ENCODE assay signal across 7 mouse cellular contexts in the genomic region with DNA sequence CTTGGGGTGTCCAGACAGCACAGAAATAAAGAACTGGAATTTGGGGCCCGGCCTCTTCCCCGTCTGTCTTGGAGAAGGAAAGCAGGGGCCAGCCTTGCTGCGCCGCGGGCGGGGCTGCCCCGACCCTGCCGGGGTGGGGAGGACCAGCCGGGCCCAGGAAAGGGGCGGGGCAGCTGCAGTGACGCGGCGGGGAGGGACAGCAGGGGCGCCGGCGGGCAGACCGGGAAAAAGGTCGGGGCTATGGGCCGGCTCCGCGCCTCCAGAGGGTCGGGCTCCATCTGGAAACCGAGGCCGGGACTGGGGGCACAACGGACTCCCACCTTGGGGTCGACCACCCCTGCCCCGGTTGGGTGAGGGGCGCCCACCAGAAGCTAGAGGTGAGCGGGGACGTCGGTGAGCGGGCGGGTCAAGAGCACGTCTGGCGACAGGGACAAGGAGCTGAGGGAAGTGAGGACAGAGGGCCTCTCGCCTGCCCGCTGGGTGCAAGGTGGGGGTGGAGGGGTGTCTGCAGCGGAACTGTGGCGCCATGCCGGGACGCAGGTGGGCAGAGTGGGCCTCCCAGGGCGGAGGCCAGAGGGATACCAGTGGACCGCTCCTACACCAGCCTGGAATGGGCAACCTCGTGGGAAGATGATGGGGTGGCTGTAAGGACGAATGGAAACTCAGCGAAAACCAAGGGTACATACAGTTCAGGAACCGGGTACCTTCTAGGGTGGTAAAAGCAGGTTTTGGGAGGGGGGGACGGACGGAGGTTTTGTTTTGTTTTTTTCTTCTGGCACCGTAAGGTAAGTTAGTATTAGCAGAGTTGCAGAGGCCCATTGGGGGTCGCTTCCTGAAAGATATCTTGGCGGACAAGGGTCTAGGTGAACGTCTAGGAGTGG. TPM values are rescaled to one million over a fixed set of nuclear protein-coding genes. Genes with fewer than 3 reads are reported as not detected.
DNase-seq lines count a peak whose midpoint lies in the region; ATAC-seq lines count a peak whose summit lies in the region.

A gene (plus strand): TSS at position 162 of the 881 bp plus-strand sequence.

- peak within 1 kb of the TSS; percentile 53 for H3K9ac ChIP-seq in intestine, embryonic 15.5 days
- H3K9ac ChIP-seq in limb, embryonic 12.5 days (replicated peaks) = peak within 1 kb of the TSS; percentile 66
- peak within 1 kb of the TSS; percentile 71 for H3K9ac ChIP-seq in midbrain, embryonic 14.5 days (replicated peaks; ENCODE audit: low read length)

- peak; percentile 60 to 69 for DNase-seq in cerebellum, postnatal 36 days
- DNase-seq in gonadal fat pad, adult 2 months (ENCODE audit: low read depth) = no peak
- peak; percentile 44 for DNase-seq in midbrain, embryonic 14.5 days
- DNase-seq in spleen, postnatal 4 days (ENCODE audit: low spot score in 2 of 2) = peak; percentile 85 to 93

- peaks cover 41% of the 10 kb centered on the region for H3K4me1 ChIP-seq in intestine, embryonic 15.5 days (replicated peaks)
- H3K4me1 ChIP-seq in limb, embryonic 12.5 days (replicated peaks) = peaks cover 52% of the 10 kb centered on the region
- peaks cover 40% of the 10 kb centered on the region for H3K4me1 ChIP-seq in midbrain, embryonic 14.5 days (ENCODE audit: control insufficient read depth, insufficient read depth, low read length)

- H3K4me3 ChIP-seq in intestine, embryonic 15.5 days (replicated peaks) = peak within 1 kb of the TSS; percentile 52
- peak within 1 kb of the TSS; percentile 51 for H3K4me3 ChIP-seq in limb, embryonic 12.5 days (replicated peaks)
- peak within 1 kb of the TSS; percentile 54 for H3K4me3 ChIP-seq in midbrain, embryonic 14.5 days (replicated peaks; ENCODE audit: low read depth, low read length)

- peak within 1 kb of the TSS; percentile 95 for H3K4me2 ChIP-seq in intestine, embryonic 15.5 days (replicated peaks)
- H3K4me2 ChIP-seq in limb, embryonic 12.5 days = peak within 1 kb of the TSS; percentile 95
- peak within 1 kb of the TSS; percentile 86 for H3K4me2 ChIP-seq in midbrain, embryonic 14.5 days (ENCODE audit: low read length)

- ATAC-seq in activated CD4-positive, CD25-positive, alpha-beta regulatory T cell, adult 4 months = no peak
- peak; percentile 30 for ATAC-seq in intestine, embryonic 15.5 days
- ATAC-seq in limb, embryonic 12.5 days (ENCODE audit: insufficient number of reproducible peaks, insufficient read depth, low FRiP score, low TSS enrichment, low read depth) = no peak
- no peak for ATAC-seq in midbrain, embryonic 14.5 days (ENCODE audit: low FRiP score, low TSS enrichment)

- 0 out of 2 replicates have a peak, but pooled peaks cover 3% of the 10 kb centered on the region for H3K36me3 ChIP-seq in intestine, embryonic 15.5 days
- H3K36me3 ChIP-seq in limb, embryonic 12.5 days = peaks cover 6% of the 10 kb centered on the region; the same call in 1 of the 2 replicates
- peaks cover 19% of the 10 kb centered on the region for H3K36me3 ChIP-seq in midbrain, embryonic 14.5 days (ENCODE audit: control insufficient read depth, insufficient read depth, low read length)

- WGBS in intestine, embryonic 15.5 days = 1% methylated on average over 53 of the region's 53 CpGs
- WGBS in limb, embryonic 12.5 days = 1% methylated on average over 53 of the region's 53 CpGs
- WGBS in midbrain, embryonic 14.5 days = 1% methylated on average over 50 of the region's 53 CpGs

- peak within 1 kb of the TSS; percentile 33 for H3K27ac ChIP-seq in intestine, embryonic 15.5 days
- H3K27ac ChIP-seq in limb, embryonic 12.5 days = no peak within 1 kb of the TSS
- H3K27ac ChIP-seq in midbrain, embryonic 14.5 days (replicated peaks; ENCODE audit: low read depth, low read length) = peak within 1 kb of the TSS; percentile 70

- no peaks in the 10 kb centered on the region for H3K9me3 ChIP-seq in intestine, embryonic 15.5 days
- no peaks in the 10 kb centered on the region for H3K9me3 ChIP-seq in limb, embryonic 12.5 days
- H3K9me3 ChIP-seq in midbrain, embryonic 14.5 days (ENCODE audit: control insufficient read depth, low read length) = no peaks in the 10 kb centered on the region

- H3K27me3 ChIP-seq in intestine, embryonic 15.5 days (replicated peaks) = peaks cover 10% of the 10 kb centered on the region
- H3K27me3 ChIP-seq in limb, embryonic 12.5 days = peaks cover 46% of the 10 kb centered on the region
- H3K27me3 ChIP-seq in midbrain, embryonic 14.5 days (ENCODE audit: control insufficient read depth, insufficient read depth, low read length) = no peaks in the 10 kb centered on the region

RNA-seq across cellular contexts. Expression of the gene that starts here (rescaled TPM):
- 10 to 100 TPM; 89.9 to 91.4 TPM for polyA plus RNA-seq in activated CD4-positive, CD25-positive, alpha-beta regulatory T cell, adult 4 months (2017; shearing (Covaris generic))
- polyA plus RNA-seq in gonadal fat pad, adult 2 months (2012; rRNA removed) = 68.4 and 81.9 TPM in 2 replicates
- polyA plus RNA-seq in intestine, embryonic 15.5 days (2015; fragmentation: Nextera tagmentation; extraction: Ambion mirVana) = 13.8 and 20.9 TPM in 2 replicates
- 11.6 and 13.0 TPM in 2 replicates for polyA plus RNA-seq in limb, embryonic 12.5 days (2016; fragmentation: Nextera tagmentation; extraction: Ambion mirVana)
- 72.8 and 89.0 TPM in 2 replicates for polyA plus RNA-seq in midbrain, embryonic 14.5 days (2014; fragmentation: Nextera tagmentation; extraction: Ambion mirVana)
